Mouse (Mus musculus): ENCODE measurements around the gene Vangl2.
"Not testable (repeated sequence)": the region's sequence is repeated elsewhere in the genome, so short reads cannot be mapped to it uniquely, and the experiment has no call there.

The Vangl2 gene

GRCm38 (mm10) chr1:172001665-172002064 is 26.6 kb downstream of the Vangl2 start:
- DNase-seq (ENCODE audit: low spot score) = no peak

DNA sequence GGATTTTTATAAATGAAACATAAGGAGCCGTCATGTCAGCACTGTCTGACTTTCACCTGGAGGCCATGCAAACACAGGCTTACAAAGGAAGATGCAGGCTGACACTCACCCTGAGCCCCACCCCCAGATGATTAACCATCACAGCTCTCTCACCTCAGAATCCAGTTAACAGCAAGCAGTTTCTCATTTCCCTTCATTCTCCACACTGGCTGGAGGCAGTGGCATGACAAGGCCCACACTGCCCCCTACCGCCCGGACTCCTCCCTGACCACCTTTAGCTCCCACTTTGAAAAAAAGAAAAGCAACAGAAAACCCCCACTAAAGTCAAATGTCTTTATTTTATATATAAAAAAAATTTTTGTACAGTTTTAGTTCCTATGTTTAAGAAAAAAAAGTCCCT is 27.6 kb downstream of the Vangl2 start:
- DNase-seq (ENCODE audit: low spot score) = no peak

DNA sequence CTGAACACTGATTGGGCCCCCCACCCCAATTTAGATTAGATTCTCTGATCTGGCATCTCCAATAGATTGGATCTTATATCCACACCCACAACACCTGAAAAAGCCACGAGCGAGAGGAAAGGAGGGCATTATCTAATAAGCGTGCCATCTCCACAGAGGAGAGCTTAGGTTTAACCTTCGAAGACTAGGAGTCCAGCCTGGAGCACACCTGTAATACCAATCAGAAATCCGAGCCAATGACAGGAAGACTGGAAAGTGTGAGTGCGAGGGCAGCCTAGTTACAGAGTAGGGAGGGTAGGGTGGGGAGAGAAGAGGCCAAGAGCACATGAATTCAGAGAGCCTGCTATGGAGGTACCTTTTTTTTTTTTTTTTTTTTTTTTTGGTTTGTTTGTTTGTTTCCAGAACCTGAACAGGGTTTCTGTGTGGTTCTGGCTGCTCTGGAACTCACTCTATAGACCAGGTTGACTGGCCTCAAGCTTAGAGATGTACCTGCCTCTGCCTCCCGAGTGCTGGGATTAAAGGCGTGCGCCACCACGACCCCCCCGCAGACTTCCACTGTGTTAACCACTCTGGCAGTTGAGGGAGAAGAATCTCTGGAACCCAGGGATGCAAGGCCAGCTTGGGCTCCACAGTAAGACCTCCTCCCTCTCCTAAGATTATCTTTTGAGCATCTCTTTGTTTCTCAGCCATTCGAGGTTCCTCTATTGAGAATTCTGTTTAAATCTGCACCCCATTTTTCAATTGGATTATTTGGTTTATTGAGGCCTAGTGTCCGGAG is 29.2 kb downstream of the Vangl2 start:
- DNase-seq (ENCODE audit: low spot score) = no peak

GRCm38 (mm10) chr1:171996701-171997100 is 31.5 kb downstream of the Vangl2 start:
- DNase-seq (ENCODE audit: low spot score) = no peak

DNA sequence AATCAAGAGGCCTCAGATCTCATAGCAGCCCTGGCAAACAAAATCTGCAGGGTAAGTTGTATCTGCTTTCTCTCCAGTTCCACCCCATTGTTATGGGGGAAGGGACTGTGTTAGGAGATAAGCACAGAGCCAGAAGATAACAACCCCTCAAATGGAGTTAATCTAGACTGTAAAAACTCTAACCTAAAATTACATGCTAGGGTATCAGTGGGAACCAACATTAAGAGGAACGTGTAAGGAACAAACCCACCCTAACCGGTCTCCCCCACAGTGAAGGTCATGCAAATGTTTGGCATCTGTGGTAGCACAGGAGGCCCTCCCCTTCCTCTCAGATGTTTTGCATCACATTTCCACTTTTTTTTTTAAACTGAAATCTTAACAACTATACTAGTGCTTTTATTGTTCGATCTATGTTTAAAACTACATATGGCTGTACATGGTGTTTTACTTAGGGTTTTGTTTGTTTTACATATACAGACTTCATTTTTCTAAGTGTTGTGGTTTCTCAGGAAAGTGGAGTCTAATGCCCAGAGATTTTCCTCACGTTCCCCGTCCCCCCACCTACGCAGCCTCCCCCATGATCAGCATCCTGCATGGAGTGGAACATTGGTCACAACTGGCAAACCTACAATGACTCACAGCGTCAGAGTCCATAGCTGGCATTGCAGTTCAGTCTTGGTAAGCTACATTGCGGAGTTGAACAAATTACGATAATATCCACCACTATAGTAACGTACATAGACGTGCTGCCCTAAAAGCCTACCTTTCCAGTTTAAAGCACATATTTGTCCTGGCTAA is 33.1 kb downstream of the Vangl2 start:
- DNase-seq (ENCODE audit: low spot score) = no peak

DNA sequence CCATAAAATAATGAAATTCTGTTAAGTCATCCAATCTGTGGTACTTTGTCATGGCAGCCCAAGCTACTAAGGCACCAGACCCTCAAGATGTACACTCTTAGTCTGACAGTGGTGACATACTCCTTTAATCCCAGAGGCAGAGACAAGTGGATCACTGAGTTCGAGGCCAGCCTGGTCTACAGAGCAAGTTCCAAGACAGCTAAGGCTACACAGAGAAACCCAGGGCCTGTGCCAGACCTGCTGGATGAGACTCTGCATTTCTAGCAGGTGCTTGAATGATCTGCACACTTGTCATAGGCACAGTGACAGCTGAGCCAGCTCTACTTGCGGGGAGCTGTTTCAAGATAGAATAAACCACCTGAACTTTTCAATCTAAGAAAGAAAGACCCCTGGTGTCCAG is 33.7 kb downstream of the Vangl2 start:
- no peak for DNase-seq (ENCODE audit: low spot score)

DNA sequence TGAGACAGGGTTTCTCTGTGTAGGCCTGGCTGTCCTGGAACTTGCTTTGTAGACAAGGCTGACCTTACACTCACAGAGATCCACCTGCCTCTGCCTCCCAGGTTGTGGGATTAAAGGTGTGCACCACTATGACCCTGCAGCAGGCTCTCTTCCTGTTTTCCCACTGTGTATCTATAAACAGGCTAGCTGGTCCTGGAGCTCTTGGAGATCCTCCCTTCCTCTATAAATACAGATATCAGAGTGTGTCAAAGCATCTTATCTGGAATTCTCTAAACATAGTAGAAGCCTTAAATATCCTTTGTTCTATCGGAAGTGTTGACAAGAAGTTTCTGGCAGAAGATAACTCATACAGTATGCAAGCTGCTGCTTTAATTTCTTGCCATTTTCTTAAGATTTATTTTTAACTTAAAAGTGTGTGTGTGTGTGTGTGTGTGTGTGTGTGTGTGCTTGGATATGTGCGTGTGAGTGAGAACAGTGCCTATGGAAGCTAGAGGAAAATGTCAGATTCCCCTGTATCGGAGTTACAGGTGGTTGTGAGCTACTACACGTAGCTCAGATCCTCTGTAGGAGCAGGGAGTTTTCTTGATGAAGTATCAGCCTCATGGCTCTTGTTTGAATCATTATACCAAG is 35.2 kb downstream of the Vangl2 start:
- DNase-seq (ENCODE audit: low spot score) = no peak

GRCm38 (mm10) chr1:171991883-171992282 is 36.4 kb downstream of the Vangl2 start:
- no peak for DNase-seq (ENCODE audit: low spot score)

- DNase-seq (ENCODE audit: low spot score) = no peak
Observed at GRCm38 (mm10) chr1:171984121-171984520, 44.1 kb downstream of the Vangl2 start.

GRCm38 (mm10) chr1:171983372-171984001 is 44.8 kb downstream of the Vangl2 start:
- no peak for DNase-seq (ENCODE audit: low spot score)

DNA sequence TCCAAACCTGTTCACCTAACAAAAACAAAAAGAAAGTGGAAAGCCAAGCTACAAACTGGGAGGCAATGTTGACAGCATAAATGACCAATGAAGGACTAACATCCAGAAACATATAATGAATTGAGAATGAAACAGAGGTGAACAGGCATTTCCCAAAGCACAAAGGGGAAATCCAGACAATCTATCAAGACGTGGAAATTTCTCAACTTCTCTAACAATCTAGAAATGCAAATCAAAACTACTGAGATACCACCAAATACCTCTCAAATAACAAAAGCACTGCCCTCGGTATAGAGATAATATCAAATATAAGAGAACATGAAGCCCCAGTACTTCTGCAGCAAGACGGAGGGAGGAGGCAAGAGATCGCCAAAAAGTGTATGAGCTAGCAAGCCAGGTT is 45.5 kb downstream of the Vangl2 start:
- DNase-seq (ENCODE audit: low spot score) = no peak

DNA sequence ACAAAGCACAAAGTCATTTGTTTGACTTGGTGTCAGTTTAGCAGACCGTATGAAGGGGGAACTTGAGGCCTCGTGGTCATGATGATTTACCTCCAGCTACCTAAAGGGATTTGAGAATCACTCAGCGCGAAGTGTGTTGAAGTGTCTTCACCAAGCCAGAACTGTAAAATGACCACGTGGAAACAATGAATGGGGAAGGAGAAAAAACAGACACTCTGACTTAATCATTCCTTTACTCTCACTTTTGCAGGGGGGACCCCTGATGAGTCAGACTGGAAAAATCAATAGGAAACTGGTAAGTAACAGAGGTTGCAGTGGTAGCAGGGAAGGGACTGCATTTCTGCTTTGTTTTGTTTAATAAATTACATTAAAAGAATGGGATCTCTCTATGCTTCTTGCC is 46.1 kb downstream of the Vangl2 start:
- no peak for DNase-seq (ENCODE audit: low spot score)

DNA sequence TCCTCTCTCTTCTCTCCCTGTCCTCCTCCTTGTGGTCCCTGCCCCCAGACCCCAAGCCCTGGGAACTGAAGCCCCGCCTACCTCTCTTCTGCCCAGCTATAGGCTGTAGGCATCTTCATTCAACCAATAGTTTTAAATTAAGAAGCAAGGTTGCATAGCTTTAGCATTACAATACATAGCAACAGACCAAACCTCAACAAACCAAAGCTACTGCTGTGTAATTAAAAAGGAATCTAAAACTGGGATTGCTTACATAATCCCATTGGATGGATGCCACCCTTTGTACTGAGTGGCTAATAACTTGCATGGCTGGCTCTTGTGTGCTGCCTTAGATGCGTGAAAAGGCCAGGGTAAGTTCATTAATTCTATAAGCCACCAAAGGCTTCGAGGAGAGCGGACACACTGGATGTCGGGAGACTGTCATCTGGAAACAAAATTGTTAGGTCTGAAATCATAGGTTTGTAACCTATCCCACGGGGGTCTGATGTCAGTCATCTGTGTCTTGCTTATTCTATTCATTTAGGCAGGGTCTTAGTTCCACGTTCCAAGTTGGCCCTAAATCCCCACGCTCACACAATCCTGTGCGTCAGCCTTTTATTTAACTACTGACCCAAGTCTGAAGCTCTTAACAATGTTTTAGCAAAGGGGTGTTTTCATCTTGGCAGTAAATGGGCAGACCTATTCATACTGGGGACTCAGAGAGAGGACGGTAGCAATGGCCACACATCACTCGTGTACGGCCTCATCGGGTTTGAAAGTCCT is 48.1 kb downstream of the Vangl2 start:
- DNase-seq (ENCODE audit: low spot score) = no peak

DNA sequence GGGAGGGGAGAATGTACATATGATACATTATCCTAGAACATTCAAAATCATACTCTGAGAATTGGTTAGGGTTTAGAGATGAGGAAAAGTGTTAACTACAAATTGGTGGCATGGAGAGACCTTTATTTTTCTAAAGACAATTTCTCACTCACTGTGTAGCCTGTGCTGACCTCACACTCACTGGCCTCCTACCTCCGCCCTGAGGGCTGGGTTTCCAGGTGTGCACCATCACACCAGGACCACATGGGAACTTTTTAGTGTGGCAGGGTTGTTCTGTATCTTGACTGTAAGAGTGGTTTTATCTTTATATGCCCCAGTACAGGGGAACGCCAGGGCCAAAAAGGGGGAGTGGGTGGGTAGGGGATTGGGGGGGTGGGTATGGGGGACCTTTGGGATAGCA is 50.4 kb downstream of the Vangl2 start:
- no peak for DNase-seq (ENCODE audit: low spot score)

DNA sequence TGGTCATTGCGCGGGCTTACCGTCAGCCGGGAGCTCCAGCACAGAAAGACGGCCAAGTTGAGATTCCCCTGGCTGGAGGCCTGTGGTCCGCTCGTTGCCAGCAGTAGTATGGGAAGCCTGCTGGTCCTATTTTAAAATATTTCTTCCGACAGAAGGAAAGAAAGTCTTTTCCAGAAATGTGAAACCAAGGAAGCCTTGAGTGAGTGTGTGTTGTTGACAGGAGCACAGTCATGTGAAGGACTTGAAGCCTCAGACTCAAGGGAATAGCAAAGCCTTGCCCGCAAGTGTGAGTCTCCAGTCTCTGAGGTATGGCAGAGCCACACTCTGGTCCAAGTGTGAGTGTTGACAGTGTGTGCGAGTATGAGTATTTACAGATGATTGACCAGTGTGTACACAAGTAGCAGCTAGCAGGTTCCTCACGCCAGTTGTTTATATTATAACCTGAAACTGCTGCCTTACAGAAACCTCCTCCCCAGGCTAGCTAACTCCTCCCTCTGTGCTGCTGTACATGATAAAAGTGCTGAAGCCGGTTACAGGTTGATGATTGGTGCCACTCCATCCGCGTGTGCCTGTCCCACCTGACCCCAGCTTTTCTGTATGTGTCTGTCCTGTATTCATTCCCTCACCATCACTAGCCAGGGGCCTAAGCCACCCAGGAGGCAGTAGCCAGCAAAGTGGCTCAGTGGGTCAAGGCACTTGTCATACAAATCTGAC is 51.3 kb downstream of the Vangl2 start:
- no peak for DNase-seq (ENCODE audit: low spot score)

- no peak for DNase-seq (ENCODE audit: low spot score)
Observed at GRCm38 (mm10) chr1:171975831-171976230, 52.4 kb downstream of the Vangl2 start.

DNA sequence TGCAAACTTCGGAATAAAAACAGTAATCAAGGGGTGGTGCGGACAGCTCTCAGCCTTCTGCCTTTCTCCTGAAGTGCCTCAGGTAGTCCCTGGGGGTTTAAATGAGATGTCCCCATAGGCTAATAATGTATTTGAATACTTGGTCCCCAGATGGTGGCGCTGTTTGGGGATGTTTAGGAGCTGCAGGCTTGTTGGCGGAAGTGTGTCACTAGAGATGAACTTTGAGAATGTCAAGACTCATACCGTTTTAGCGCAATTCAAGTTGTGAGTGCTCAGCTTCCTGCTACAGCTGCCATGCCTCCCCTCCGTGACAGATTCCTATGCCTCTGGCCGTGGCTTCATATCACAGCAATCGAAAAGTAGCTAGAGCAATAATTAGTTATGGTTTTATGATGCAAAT is 52.9 kb downstream of the Vangl2 start:
- DNase-seq (ENCODE audit: low spot score) = no peak

- DNase-seq (ENCODE audit: low spot score) = not testable (repeated sequence)
Observed at GRCm38 (mm10) chr1:171974361-171974760, 53.9 kb downstream of the Vangl2 start.

DNA sequence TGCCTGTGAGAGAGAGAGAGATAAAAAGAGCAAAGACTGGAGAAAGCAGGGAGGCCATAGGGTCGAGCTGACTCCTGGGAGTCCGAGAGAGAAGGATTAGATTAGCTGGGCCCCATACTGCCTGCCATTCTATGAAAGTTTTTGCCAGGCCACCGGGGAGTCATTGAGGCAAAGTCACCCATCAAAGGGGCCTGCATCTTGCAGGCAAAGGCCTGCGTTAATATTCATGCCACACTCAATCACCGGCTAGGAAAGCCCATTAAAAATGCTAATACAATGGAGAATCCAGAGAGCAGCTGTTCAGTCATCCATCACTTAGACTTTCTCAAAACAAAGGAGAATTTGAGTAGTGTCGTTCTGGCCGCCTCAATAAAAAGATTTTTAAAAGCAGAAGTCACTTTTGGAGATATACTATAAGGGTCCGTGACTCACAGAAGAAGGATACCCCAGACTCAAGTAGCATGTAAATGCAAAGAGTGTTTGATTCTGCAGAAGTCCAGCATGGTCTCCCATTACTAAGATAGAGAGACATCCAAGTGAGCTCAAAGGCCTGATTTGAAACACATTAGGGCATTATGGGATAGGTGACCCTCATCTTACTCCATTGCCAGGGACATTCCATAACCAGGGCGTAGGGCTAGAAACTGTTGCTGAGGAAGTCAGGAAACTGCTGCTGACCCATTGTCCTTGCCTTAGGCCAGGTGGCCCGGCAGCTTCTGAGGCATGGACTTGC is 57.2 kb downstream of the Vangl2 start:
- no peak for DNase-seq (ENCODE audit: low spot score)

DNA sequence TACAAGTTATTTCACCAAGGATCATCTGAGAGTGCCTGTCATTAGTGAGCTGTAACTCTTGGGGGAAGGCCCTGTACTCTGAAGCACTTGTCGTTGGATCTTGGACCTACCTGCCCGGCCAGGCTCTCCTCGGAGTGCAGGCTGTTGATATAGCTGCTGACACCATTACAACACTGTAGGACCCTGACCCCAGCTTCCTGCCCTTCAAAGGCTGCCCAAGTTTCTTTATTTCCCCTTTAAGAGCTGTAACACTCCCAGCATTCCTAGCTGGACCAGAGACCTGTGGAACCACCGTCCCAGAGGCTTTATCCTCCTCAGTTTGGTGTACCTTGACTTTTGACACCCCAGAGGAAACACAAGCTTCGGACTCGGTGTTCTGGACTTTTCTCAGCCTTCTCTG is 59.0 kb downstream of the Vangl2 start:
- no peak for DNase-seq (ENCODE audit: low spot score)
